Mouse (Mus musculus): ENCODE results near the gene Antxrl.

Antxrl gene

GRCm38 (mm10) chr14:34052516-34052915, at the start of gene Antxrl:
Antxrl (plus strand) TSS chr14:34052707.
- DNase-seq (ENCODE audit: low spot score in 2 of 2) = no peak

DNA sequence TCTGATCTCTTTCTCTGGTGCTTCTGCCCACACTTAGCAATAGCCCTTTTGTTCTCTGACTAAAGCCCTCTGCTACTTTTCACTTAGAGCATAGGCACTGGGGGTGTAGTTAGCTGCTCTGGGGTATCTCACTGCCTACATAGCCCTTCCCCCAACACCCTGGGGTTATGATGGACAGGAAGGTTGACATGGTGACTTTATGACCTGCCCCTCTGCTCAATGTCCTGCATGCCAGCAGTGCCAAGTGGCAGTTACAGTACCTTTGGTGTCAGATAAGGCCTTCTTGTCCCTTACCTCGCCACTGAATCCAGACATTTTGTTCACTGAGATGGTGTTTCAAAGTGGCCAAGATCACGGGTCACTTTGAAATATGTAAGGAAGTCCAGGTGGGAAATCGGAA, 37.4 kb upstream of the Antxrl start, which contains the start of gene Gm30083:
Gene Gm30083 (minus strand): TSS at position 120 of the 400 bp plus-strand sequence.
- DNase-seq (ENCODE audit: low spot score in 2 of 2) = no peak

- no peak for DNase-seq (ENCODE audit: low spot score in 2 of 2)
These were observed 36.1 kb upstream of the Antxrl start, which contains the start of gene Gm5460 for GRCm38 (mm10) chr14:34016381-34016780. Gm5460 (plus strand) TSS chr14:34016758.

DNA sequence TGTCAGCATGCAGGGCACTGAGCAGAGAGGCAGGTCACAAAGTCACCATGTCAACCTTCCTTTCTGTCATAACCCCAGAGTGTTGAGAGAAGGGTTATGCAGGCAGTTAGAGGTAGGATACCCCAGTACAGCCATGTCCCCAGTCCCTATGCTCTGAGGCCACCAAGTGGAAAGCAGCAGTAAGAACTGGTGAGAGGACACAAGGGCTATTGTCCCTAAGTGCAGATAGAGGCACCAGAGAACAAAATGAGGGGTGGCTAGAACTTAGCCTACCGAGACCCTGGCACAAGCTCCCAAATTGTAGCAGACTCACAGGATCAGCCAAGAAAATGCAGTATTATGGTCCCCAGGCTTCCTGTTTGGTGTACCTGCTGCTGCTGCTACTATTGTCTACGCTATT, 35.6 kb upstream of the Antxrl start:
- no peak for DNase-seq (ENCODE audit: low spot score in 2 of 2)

DNA sequence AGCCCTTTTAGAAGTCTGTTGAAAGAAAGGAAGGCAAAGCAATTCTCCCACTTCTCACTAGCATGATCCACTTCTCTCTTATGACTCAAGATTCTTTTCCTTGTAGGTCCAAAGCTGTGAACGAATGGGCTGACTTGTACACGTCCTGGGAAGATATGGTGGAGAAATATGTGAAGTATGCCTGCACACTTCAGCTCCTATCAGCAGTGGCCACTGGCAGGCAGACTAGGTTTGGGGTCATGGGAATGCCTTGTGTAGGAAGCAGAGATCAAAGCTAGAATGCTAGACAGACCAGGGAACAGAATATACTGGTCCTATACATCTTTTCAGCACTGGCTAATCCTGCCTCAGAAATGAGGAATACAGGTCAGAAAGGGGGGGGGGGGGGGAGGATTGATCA, 25.8 kb upstream of the Antxrl start:
- DNase-seq (ENCODE audit: low spot score in 2 of 2) = no peak

DNA sequence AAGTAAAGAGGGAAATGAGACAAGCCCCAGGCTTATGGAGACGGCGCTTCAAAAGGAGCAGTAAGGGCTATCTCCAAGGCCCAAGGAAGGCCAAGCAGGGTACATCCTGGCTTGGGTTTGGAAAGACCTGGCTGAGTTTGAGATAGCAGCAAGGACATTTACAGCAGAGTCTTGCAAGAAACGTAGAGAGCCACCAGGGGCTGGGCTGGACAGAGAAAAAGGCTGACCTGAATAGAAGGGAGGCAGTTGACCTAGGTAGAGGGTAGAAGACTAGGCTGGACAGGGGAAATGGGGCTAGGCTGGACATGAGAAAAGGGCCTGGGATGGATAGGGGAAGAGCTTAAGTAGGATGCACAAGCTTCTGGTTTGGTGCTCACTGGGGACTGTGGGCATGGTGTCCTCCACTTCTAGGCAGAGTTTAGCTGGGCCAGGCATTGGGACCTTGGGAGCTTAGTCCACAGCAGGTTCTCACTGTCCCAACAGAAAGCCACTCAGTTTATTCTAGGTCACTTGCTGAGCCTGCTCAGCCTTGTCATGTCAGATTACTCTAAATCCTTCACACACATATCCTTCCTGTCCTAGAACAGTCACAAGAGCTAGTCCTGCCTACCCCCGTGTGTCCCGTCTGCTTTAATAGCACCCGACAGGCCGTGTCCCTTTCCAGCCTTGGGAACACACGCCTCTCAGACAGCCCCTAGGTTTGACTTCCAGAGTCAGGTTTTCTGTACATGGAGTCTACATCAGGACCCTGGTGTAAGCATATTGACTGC, 18.5 kb upstream of the Antxrl start:
- no peak for DNase-seq (ENCODE audit: low spot score in 2 of 2)

DNA sequence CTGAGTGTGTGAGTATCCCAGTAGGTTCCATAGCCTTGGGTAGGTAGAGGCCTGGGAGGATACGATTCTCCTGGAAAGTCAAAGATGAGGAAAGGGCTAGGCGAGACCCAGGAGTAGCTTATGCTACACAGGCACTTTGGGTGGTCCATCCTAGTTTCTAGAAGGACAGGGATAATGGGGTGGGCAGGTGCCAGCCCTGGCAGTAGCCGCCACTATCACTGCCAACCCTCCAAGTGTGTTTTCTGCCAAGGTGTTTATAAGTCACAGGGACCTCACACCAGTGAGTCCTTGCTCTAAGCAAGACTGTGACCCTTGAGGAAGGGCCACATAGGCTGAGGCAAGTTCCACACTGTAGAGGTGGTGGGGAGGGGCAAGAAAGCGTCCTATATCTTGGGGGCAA, 11.3 kb upstream of the Antxrl start:
- no peak for DNase-seq (ENCODE audit: low spot score in 2 of 2)

- no peak for DNase-seq (ENCODE audit: low spot score in 2 of 2)
These were observed 9.2 kb upstream of the Antxrl start for GRCm38 (mm10) chr14:34043341-34043740.

GRCm38 (mm10) chr14:34050101-34050779, 2.3 kb upstream of the Antxrl start:
- no peak for DNase-seq (ENCODE audit: low spot score in 2 of 2)

DNA sequence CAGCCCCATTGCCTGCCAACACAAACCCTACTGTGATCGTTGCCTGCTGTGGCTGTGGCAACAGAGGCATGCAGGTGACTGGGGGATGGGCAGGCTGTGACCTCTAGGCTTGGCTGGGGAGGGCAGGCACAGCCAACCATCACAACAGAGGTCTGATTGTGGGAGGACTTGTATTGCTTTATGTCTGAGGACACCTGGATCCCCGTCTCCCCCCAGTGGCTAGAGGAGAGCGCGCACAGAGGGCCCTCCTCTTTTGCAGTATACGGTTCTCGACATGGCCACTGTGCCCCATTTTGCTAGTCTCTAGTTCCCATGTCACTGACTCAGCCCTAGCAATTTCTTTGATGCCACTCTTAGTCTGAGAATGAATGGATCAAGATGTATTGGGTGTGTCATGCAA, 19.2 kb downstream of the Antxrl start:
- DNase-seq (ENCODE audit: low spot score in 2 of 2) = no peak

DNA sequence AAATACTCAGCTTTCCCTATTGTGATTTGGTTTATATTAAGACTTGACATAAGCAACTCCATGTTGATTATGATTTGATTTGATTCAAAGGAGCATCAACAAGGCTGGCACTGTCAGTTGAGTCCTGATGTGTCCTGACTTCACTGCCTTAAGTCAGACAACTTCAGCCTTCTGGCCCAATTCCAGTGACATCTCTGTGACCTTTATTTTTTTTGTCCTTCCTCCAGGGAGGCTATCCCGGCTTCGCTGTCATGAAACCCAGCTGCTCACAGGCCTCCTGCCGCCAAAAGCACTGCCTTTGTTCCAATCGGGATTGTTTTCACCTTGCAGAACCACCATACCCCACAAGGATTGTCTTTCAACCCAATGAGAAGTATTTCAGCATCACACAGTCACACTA, 22.8 kb downstream of the Antxrl start:
- DNase-seq (ENCODE audit: low spot score in 2 of 2) = no peak

- no peak for DNase-seq (ENCODE audit: low spot score in 2 of 2)
These were observed 24.7 kb downstream of the Antxrl start for GRCm38 (mm10) chr14:34077222-34077621.

- DNase-seq (ENCODE audit: low spot score in 2 of 2) = no peak
These were observed 25.8 kb downstream of the Antxrl start for GRCm38 (mm10) chr14:34078293-34078692.

DNA sequence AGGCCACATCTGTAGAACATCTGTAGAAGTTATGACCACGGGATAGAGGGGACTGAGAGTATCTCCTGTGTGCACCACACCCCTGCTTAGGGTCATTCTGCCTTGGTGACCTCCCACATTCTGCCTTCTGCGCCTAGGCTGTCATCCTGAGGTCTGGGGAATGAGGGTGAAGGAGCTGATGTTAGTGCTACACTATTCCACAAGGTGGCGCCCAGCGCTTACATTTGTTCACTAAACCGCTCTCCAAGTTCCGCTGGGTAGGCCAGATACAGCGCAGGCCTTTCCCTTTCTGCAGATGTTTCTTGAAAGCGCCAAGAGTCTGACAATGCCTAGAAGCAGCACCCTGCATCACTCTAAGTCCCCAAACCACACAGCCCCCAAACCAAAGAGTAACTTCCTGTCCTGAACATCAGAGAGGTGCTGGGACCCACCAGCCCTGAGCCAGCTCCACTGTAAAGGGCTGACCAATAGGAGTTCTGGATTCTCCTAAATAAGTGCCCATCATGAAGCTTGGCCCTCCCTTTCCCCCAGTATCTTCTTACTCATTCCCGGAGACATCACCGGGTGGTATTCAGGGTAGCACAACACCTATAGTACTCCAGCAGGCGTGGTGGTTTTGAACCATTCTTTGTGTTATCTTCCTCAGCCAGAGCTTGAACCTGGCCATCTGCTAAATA, 28.0 kb downstream of the Antxrl start:
- DNase-seq (ENCODE audit: low spot score in 2 of 2) = peak in 1 of 2 experiments; percentile 63

- no peak for DNase-seq (ENCODE audit: low spot score in 2 of 2)
These were observed 33.2 kb downstream of the Antxrl start, which contains the start of gene Anxa8 for GRCm38 (mm10) chr14:34085731-34086130. Anxa8 (plus strand) TSS chr14:34085981.

GRCm38 (mm10) chr14:34086806-34087205, 34.3 kb downstream of the Antxrl start:
- DNase-seq (ENCODE audit: low spot score in 2 of 2) = no peak

DNA sequence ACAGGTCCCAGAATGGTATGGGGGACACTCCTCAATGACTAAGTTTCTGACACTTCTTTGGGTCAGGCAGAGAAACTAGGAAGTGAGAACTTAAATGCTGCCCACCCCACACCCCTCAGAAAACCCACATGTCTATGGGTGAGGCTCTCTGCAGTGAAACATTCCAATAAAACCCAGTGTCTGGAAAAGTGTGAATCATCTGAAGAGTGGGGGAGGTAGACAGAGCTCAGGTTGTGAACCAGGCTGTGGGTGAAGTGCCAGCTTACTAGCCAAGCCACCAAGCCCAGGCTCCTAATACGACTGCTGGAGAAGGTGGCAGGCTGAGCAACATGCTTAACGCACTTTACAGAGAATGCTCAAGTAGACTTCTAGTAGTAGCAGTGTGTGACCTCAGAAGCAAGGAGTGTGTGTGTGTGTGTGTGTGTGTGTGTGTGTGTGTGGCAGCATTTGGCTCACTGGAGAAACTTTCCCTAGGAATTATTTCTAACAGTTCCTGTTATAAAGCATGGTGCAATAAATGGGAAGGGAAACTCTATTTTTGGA, 35.4 kb downstream of the Antxrl start:
- DNase-seq (ENCODE audit: low spot score in 2 of 2) = no peak

GRCm38 (mm10) chr14:34089796-34090195, 37.3 kb downstream of the Antxrl start:
- no peak for DNase-seq (ENCODE audit: low spot score in 2 of 2)

DNA sequence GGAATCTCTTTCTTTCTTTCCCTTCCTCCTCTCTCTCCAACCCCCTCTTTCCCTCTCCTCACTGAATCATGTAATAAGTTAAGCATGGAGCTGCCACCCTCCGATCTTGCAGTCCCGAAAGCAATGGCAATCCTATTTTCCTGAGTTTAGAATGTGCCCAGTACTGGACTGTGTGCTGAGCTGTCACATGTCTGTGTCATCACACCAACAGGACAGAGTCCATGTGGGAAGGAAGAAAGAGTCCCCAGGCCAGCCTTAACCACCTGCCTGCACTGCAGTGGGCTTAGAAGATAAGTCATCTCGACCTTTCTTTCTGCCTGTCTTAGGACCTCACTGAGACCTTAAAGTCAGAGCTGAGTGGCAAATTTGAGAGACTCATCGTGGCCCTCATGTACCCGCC, 39.0 kb downstream of the Antxrl start:
- DNase-seq (ENCODE audit: low spot score in 2 of 2) = no peak

DNA sequence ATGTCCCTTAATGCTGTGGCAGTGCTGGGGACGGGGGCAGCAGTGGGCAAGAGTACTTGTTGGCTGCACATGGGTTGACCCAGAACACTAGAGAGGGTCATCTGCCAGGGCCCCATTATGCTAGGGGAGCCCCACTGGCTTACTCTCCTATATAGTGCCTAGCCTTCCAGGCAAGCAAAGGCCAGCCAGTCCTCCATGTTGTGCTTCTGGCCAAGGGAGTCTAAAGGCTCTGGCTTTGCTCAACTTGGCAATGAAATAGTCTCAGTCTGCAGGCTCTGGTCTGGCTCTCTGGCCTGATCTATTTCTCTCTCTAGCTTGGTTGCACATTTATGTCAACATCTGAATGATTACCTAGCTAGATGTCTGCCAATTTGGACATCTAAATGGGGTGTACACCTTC, 40.3 kb downstream of the Antxrl start:
- no peak for DNase-seq (ENCODE audit: low spot score in 2 of 2)

- DNase-seq (ENCODE audit: low spot score in 2 of 2) = no peak
These were observed 43.7 kb downstream of the Antxrl start for GRCm38 (mm10) chr14:34096161-34096560.

DNA sequence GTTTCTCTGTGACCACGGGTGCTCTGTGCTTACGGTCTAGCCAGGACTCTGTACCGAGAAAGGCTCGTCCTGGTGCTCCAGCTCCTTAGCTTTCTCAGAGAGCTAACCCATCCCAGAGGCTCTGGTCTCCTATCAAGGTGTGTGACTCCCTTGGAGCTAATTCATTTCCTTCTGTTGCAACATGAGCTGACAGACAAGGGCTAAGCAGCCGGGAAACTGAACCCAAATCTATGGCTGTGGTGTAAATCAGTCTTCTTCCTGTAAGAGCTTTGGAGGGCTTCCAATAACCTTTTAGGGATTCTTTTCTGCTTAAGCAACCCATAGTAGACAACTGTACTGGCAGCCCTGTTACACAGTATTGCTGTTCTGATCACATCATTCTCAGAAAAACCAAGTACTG, 50.1 kb downstream of the Antxrl start, which contains the start of gene A630023A22Rik:
Gene A630023A22Rik (minus strand): TSS at position 154 of the 400 bp plus-strand sequence.
- no peak for DNase-seq (ENCODE audit: low spot score in 2 of 2)

All from left cerebral cortex, adult 9 months (tissue).